Comparison of ENCODE assay signal across 8 mouse cellular contexts in the genomic region with DNA sequence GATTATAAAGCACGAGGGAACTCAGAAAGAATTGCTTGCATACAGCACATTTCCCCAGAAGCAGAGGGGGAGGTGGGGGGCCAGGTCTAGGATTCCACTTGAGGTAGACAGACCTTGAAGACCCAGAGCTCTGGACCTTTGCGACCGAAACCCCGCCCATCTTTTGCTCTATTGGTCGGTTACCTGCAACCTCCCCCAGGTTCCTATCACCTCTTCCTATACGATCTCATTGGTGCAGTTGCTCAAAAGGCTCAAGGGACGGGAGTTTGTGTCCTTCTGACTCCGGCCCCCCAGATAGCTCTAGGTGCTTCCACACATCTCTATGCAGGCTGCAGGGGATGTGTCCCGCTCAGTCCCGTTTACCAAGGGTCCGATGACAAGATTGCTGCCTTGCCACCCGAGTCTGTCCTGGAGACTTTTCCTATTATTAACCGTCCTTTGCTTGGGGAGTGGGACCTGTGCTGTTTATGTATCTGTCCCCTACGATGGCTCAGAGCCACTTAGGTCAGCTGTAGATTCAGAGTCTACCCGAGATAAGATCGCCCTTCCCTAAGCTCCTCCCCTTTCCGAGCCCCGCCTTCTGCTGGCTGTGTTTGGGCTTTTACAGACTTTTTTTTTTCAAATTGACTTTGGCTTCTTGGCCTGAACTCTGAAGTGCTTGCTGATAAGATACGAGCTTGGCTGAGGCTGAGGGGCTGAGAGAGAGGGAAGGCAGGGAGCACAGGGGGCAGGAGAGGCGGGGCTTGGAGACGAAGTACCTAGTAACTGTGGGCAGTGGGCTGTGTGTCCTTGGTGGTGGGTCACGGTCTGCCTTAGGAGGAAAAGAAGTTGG. TPM values are rescaled to one million over a fixed set of nuclear protein-coding genes. Genes with fewer than 3 reads are reported as not detected.
DNase-seq lines count a peak whose midpoint lies in the region.

No protein-coding gene starts in this region.

- peak overlapping the region; percentile 70 for H3K4me3 ChIP-seq in megakaryocyte, embryonic 14.5 days (replicated peaks)

- DNase-seq in ovary, postnatal 36 days (ENCODE audit: low spot score) = peak; percentile 65
- no peak for DNase-seq in ovary, postnatal 10 days (ENCODE audit: low spot score)
- DNase-seq in embryo, embryonic 10.5 days (ENCODE audit: low spot score) = peak; percentile 52
- DNase-seq in heart, postnatal 14 days = peak; percentile 37 to 52
- DNase-seq in kidney, postnatal 36 days = peak; percentile 82 to 86
- peak; percentile 65 for DNase-seq in urinary bladder, postnatal 25 days (ENCODE audit: low spot score)
- DNase-seq in cerebellum, adult 8-10 months = no peak

- H3K36me3 ChIP-seq in megakaryocyte, embryonic 14.5 days (replicated peaks; ENCODE audit: low read length) = peaks cover 53% of the 10 kb centered on the region

- peaks cover 56% of the 10 kb centered on the region for H3K27me3 ChIP-seq in megakaryocyte, embryonic 14.5 days (replicated peaks)

- H3K9me3 ChIP-seq in megakaryocyte, embryonic 14.5 days = peaks cover 7% of the 10 kb centered on the region; the same call in 1 of the 2 replicates

- intact Hi-C loops in heart, postnatal 14 days (cut with DNase I) = loop anchor here (5.0 kb wide), 1 partner anchor 55 kb away; no protein-coding TSS in a partner anchor

- H3K4me1 ChIP-seq in megakaryocyte, embryonic 14.5 days = peaks cover 89% of the 10 kb centered on the region

RNA-seq across cellular contexts. Expression of a gene that starts 44.1 kb away (rescaled TPM):
- 10 to 100 TPM; 24.0 to 27.8 TPM for total RNA-seq in heart, postnatal 14 days (2021)
- 120 and 139 TPM in 2 replicates for polyA plus RNA-seq in megakaryocyte, embryonic 14.5 days (2012; ENCODE audit: insufficient read depth, low replicate concordance)

Comparison
In these comparisons a context has a peak if more than half of its experiments do, and no peak if none do; other contexts are left out.
1. DNase-seq: peak in ovary, postnatal 36 days (single experiment), embryo, embryonic 10.5 days (single experiment), heart, postnatal 14 days (2 of 2), kidney, postnatal 36 days (2 of 2) and urinary bladder, postnatal 25 days (single experiment); none in ovary, postnatal 10 days (single experiment) and cerebellum, adult 8-10 months (single experiment).